Comparison of ENCODE assay signal across 10 mouse cellular contexts in the genomic region with DNA sequence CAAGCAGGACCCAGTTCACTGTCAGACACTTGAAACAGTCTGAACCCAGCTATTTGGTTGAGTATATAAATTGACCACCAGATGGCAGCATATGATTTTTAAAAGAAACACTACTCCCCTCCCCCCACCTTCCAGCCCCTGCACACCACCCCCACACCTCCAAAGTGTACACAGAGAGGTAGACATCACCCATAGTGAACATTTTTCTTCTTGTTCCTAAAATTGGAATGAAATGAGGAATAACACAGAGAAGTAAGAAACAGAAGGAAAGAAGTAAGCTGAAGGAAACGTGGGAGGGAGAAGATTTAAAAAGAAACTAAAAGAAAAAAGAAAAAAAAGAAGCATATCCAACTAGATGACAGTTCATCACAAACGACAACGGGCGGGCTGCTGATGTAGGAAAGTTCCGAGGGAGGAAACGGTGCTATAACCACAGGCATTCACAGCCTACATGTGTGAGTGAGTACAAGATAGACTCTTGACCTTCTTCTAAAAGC.
DNase-seq lines count a peak whose midpoint lies in the region; ATAC-seq and TF ChIP-seq lines count a peak whose summit lies in the region.
"Had no signal": no experiment of that assay in that cellular context is flagged by ENCODE, and none has a peak within 500 bp of the region (broad histone marks: within the 10 kb centered on the region; RNA-seq: fewer than 3 reads in every experiment).

No protein-coding gene starts in this region.

- H3K9ac ChIP-seq in kidney, postnatal 0 days (ENCODE audit: low read depth, low read length) = no peak overlapping the region
- H3K9ac ChIP-seq: heart, embryonic 15.5 days had no signal

- no peak overlapping the region for H3K27ac ChIP-seq in kidney, postnatal 0 days
- H3K27ac ChIP-seq: heart, embryonic 15.5 days had no signal

- intact Hi-C loops in left cerebral cortex, postnatal 14 days (cut with DNase I) = loop anchor here (5.0 to 10.0 kb wide), 2 partner anchors 270 to 598 kb away; no protein-coding TSS in a partner anchor

- ATAC-seq in kidney, postnatal 0 days (replicated peaks; ENCODE audit: low FRiP score, low read depth) = no peak; the same call in 1 of the 2 replicates

- H3K4me1 ChIP-seq in kidney, postnatal 0 days (replicated peaks; ENCODE audit: insufficient read depth, low read length) = no peaks in the 10 kb centered on the region
- H3K4me1 ChIP-seq: heart, embryonic 15.5 days had no signal

- no peak overlapping the region for H3K4me3 ChIP-seq in kidney, postnatal 0 days (replicated peaks; ENCODE audit: low read depth, low read length)
- H3K4me3 ChIP-seq: heart, embryonic 15.5 days had no signal

- H3K27me3 ChIP-seq in kidney, postnatal 0 days (ENCODE audit: insufficient read depth, low read length) = no peaks in the 10 kb centered on the region
- H3K27me3 ChIP-seq: heart, embryonic 15.5 days had no signal

- H3K36me3 ChIP-seq in kidney, postnatal 0 days (ENCODE audit: insufficient read depth, low read length) = no peaks in the 10 kb centered on the region
- H3K36me3 ChIP-seq: G1E; heart, embryonic 15.5 days had no signal

- H3K4me2 ChIP-seq in kidney, postnatal 0 days (ENCODE audit: low read length) = no peak overlapping the region
- H3K4me2 ChIP-seq: heart, embryonic 15.5 days had no signal

- no peaks in the 10 kb centered on the region for H3K9me3 ChIP-seq in kidney, postnatal 0 days (replicated peaks; ENCODE audit: low read length)
- H3K9me3 ChIP-seq: G1E; heart, embryonic 15.5 days had no signal

- 30% methylated on average over 6 of the region's 6 CpGs for WGBS in kidney, postnatal 0 days

- peak; percentile 53 for DNase-seq in adrenal gland, postnatal 14 days
- no peak for DNase-seq in adrenal gland, adult 18-20 months (ENCODE audit: low spot score in 2 of 2)
- peak; percentile 20 to 46 for DNase-seq in left cerebral cortex, postnatal 14 days (ENCODE audit: low spot score in 2 of 2)
- no peak for DNase-seq in left cerebral cortex, adult 8-10 months (ENCODE audit: low spot score in 2 of 2)
- DNase-seq in c-Kit-positive CD71-negative TER-119-negative erythroid progenitor cells, embryonic 14.5 days (ENCODE audit: low read depth) = peak; percentile 39
- peak; percentile 81 for DNase-seq in kidney, postnatal 0 days (ENCODE audit: low spot score)
- peak; percentile 60 for DNase-seq in retina, adult 2 months (ENCODE audit: low read depth, low spot score)
- no peak for DNase-seq in ovary, adult 18-20 months (ENCODE audit: low spot score)

- peak; percentile 63 for TF ChIP-seq CTCF in kidney, postnatal 0 days (IDR thresholded peaks at IDR 0.05; ENCODE audit: low read depth)

Comparison
In these comparisons a context has a peak if more than half of its experiments do, and no peak if none do; other contexts are left out.
1. DNase-seq: peak in adrenal gland, postnatal 14 days (single experiment), left cerebral cortex, postnatal 14 days (2 of 2), c-Kit-positive CD71-negative TER-119-negative erythroid progenitor cells, embryonic 14.5 days (single experiment), kidney, postnatal 0 days (single experiment) and retina, adult 2 months (single experiment); none in adrenal gland, adult 18-20 months (0 of 2), left cerebral cortex, adult 8-10 months (0 of 2) and ovary, adult 18-20 months (single experiment).